Mouse (Mus musculus) induced T-regulatory cell, adult 2 months (primary cell): ENCODE data around the gene Abhd12b.
"Not testable (repeated sequence)": the region's sequence is repeated elsewhere in the genome, so short reads cannot be mapped to it uniquely, and the experiment has no call there.

Experiments
- DNase-seq: peaks from one replicate; pipeline ENCODE4 v3.0.0-alpha.2; 2012; ENCODE audit warnings: low read depth

Abhd12b gene

DNA sequence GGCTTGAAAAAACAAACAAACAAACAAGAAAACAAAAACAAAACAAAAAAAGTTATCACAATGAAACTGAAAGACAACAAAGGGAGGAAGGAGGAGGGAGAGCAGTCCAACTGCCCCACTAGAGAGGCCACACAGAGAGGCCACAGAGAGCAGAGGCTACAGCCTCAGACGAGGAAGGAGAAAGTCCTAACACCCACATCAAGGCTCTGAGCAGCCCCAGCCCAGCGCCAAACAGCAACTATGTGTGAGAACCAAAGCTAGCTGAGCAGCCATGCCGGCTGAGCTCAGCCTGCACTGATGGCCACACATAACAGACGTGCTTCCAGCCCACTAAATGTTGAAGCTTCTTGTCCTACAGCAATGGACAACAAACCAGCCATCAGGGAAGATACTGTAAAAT is 14.1 kb upstream of the Abhd12b start:
- DNase-seq = no peak

DNA sequence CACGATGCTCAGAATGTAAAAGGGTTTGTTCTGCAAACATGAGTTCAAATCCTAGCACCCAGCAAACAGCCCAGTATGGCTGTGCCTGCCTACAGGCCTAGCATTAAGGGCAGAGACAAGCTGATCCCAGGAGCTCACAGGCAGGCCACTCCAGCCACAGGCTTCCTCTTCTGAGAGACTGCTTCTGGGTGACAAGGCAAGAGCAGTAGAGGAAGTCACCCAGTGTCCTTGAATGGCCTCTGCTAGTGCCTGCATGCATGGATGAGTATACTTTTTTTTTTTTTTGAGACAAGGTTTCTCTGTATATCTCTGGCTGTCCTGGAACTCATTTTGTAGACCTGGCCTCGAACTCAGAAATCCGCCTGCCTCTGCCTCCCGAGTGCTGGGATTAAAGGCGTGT is 13.4 kb upstream of the Abhd12b start:
- DNase-seq = no peak

DNA sequence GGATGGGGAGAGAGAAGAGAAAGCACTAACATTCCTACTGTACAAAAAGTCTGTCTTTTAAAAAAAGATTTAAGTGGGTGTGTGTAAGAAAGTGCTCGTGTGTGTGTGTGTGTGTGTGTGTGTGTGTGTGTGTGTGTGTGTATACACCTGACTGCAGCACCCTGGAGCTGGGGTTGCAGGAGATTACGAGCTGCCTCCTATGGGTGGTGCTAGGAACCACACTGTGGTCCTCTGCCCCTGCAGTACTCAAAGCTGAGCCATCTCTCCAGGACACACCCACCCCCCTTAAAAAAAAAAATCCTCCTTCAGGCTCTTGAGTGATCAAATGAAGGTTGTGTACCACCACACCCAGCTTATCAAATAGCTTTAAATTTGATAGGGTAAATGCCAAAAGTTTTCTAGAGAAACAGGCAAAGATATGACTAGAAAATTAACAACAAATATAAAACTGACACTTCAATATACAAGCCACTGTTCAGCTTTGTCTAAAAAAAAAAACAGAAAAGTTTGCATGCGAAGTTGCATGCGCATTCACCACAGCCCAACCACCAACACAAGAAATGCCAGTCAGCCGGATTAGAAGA is 12.9 kb upstream of the Abhd12b start:
- no peak for DNase-seq

DNA sequence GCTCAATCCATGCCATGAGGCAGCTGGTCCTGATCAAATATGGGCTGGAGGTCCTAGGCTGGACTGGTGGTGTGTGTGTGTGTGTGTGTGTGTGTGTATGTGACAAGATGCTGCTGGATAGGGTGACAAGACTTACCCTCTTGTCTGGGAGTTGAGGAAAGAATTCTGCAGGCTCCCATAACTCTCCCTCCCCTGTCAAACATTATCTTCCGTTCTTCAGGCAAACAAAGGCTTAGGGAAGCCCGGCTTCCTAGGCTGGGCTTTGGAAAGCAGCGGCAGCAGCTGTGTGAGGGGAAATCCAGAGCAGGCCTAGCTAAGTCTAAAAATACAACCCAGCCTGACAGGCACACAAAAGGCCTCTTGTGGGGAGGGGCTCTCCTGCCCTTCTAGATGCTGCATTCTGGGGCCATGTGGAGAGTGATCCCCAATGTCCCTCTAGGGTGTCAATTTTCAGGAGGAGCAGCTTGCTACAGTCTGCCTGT is 9.8 kb upstream of the Abhd12b start:
- not testable (repeated sequence) for DNase-seq

DNA sequence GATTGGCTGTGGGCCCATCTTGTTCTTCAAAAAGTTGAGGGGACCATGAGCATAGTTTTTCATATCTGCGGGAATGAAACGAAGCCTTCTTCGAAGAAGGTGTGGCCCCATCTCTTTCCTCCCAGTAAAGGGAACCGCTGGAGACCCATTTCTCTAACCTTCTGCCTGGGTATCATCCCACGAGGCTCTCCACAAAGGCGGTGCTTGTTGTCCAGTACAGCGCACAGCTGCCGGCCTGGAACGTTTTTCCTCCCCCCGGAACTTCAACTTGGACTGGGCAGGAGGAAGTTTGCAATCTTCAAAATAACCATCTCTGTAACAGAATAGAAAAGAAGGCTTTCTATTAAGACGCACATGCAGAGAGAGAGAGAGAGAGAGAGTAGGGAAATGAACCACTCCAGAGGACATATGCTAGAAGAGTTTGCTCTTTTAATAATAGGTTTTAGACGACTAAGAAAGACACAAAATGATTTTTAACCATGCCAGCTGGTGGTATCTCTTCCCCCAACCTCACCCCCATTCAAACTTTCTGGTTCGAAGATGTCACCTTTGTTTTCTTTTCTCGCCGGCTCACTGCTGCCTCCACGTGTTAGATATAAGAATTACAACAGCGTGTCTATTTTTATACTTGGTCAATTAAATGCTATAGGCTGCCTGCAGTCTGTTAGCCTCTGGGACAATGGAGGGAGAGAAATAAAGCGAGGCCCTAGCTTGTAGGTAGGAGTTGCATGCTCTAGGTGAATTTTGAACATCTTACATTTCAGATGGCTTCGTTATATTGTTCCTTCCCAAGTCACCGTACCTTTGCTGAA is 9.1 kb upstream of the Abhd12b start:
- peak; percentile 89 for DNase-seq

DNA sequence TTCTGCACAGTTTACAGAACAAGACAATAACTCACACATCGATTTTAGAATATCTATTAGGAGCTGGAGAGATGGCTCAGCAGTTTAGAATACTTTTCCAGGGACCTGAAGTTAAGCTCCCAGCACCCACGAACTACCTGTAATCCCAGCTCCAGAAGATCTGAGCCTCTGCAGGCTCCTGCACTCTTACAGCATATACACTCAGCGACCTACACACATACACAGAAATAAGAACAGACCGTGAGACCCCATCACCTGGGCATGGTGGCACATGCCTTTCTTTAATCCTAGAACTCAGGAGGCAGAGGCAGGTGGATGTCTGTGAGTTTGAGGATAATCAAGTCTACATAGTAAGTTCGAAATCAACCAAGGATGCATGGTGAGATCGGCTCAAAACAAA is 8.4 kb upstream of the Abhd12b start:
- DNase-seq = no peak

DNA sequence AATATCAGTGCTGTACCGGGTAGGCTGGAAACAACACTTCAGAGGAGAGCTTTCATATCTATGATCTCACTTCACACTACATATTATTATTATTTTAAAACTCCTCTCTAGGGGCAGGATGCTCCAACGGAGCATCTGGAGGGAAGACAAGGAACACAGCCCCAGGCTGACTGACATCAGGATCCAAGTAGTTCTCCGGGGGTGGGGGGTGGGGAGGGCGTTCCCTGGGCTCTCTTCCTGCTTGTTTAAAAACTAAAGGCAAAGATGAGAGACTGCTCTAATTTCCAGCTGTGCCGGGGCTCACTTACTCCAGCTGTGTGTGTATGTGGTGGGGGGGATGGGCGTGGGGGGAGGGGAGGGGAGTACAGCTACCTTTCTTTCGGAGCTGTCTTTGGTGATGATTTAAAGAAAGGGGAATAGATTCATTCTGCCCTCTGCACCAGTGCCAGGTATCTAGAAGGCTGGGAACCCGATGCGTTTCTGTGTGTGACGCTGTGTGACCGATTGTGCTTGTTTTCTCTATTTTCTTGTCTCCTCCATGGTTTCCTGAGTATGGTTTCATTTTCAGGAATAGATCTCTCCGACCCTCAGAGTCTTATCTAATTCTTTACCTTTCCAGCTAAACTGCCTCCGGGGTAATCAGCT is 5.8 kb upstream of the Abhd12b start:
- no peak for DNase-seq

DNA sequence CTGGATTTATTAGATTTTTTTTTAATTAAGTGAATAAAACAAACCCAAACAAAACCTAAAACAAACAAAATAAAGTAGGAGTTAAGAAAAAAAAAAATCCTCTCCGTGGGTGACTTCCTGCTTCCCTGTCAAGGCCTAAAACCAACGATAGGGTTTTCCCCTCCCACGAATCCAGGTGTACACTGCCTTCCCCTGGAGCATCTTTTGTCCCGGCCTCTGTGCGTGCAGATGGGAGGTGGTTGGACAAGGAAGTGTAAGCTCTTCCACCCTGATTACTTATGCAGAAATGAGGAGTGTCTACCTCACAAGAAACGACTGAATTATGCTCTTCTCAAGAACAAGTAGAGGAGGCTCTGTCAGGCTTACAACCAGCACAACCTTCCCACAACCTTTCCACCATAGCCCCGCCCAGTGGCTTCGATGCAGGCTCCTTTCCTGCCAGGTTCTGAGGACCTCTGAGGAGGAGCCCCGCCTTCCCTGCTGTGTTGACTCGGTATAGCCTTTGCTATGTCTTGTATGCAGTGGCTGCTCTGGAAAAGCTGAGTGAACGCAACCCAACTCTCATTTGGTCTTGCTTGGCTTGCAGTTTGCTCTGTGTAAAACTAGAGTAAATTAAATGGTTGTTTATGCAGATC is 5.2 kb upstream of the Abhd12b start:
- peak; percentile 67 for DNase-seq

DNA sequence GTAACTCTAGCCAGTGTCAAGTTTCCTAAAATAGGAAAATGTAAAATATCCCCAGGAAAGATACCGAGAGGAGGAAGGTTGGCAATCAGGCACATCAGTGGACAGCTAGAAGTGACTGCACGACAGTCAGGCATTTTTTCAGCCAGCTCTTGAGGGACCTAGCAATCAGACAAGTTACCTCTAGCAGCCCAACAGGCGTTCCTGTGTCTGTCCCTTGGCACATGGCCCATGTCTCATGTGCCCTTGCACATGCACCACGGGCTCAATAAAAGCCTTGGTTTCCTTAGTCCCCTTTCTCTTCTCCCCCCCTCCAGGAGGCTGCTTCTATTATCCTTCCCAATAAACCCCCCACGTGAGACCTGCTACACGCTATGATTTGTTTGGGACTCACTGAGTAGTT is 2.3 kb downstream of the Abhd12b start:
- DNase-seq = no peak

DNA sequence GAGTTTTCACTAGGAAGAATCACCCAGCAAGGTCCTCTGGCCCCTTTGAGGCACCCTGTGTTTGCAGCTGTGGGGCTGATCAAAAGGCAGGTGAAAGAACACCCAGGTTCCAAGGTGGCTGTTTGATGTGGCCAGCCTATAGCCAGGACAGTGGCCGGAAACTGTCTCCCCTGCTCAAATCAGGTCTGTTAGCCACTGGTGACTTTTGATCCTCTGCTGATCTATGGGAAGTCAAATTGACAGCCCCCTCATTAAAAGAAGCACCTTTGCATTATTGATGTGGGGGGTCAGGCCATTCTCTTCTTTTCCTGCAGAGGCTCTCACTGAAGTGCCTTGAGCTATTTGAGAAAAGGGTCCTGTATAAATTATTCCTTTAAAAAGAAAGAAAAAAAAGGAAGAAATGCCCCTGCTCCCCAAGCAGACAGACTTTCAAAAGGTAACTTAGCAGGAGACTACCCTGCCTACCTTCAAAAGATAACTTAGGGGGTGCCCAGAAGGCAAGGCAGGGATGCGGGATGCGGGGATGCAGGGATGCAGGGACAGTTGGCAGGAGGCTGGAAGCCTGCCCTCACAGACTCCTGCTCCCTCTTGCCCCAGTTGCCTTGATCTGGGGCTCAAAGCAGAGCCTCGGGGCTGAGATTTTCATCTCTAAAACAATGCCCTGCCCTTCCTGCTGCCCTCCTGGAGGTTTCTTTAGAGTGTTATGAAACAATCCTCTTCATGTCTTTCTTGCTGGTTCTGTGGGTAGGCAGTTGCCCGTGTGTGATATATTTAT is 3.5 kb downstream of the Abhd12b start:
- no peak for DNase-seq

DNA sequence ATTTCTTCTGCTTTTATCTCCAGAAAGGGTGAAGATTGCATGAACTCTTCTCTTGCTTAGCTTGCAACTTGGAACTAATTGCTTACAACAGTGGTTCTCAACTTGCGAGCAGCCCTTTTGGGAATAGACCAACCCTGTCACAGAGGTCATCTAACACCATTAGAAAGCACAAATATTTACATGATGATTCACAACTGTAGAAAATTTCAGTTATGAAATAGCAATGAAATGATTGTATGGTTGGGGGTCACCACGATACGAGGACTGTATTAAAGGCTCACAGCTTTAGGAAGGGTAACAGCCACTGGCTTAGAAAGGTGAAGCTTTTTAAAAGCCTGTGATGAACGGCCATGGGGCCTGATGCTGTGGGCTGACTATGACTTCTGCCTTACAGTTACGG is 7.1 kb downstream of the Abhd12b start:
- no peak for DNase-seq

DNA sequence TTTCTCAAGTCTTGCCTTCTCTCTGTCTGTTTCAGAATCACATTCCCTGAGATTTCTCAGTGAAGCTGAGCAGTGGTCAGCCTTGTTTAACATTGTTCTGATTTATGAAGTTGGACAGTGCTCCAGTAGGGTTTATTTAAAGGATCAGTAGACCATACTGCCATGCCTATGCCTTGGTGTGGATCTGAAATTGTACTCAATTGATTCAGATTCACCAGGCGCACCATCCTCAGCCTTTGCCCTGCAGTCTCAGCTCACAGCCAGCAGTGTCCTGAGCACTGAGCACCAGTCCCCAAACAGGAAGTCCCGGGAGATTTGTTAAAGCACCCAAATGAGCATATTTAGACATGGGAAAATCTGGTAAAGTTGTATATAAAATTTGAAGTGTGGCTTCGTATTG is 10.8 kb downstream of the Abhd12b start:
- no peak for DNase-seq

DNA sequence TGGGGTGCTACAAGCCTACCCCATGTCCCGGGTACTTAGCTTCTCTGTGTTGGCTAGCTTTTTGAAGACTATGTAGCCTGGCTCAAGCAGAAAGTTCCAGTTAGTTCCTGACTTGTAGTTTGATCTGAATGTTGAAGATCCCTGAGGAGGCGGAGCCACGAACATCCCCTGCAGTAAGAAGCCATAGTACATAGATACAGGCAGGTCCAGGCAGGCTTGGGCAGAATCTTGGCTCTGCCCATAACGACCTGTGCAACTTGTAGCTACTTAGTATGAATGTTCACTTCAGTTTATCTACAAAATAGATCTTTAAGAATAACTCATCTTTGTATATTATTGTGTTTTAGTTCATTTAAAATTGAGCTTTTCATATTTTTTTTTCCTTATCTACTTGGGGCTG is 14.0 kb downstream of the Abhd12b start:
- no peak for DNase-seq

DNA sequence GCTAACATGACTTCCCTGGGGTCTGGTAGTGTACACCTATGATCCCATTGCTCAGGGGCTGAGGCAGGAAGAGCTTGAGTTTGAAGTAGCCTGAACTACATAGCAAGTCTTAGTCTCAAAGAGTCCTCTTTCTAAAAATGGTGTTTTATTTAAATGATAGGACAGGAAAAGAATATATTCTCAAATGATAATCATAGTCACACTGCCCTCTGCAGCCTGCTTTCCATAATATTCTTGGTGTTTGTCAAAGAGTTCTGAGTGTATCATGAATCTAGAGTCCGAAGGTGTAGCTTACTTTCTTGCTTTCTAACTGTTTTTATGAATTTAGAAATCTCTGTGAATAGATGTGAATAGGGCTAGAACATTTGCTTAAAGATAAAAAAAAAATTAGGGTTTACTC is 16.0 kb downstream of the Abhd12b start:
- DNase-seq = no peak

DNA sequence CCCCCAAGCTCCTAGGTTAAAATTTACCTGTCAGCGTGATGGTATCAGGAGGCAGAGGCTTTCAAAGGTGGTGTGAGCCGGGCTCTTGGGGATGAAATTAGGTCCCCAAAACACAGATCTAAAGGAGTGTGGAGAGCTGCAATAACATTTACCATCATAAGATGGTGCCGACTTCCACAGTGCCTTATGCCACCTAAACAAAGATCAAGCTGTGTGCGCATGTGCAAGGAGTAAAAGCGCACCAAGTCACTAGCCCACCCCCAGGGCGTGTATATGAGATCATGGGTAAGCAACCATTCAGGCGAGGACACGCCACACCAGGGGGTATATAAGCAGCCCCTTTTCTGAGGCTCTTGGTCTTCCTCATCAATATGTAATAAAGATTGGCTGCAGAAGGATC is 29.6 kb downstream of the Abhd12b start:
- not testable (repeated sequence) for DNase-seq

DNA sequence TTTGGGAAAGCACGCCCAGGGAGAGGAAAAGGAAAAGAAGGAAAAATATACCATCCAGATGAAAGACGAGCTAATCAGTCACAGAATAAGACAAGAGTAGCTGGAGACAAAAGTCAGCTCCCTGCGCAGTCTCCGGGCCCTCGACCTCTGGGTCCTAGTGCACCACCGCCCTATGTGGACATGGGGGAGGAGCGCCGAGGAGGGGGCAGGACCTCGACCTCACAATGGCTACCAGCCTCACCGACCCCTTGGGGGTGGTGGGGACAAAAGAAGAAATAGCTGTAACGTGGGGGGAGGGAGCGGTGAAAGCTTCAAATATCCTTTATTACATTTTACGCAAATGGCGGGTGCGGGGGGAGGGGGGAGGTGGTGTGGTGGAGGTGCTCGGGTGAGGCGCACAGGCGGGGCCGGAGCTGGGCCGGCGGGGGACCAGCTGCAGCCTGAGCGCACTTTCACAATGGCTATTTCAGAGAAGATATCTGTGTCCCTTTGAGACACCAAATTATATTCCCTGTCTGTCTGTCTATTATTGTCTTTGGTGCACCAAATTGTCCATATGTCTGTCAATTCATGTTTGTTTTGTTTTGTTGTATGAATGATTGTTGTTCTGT is 30.3 kb downstream of the Abhd12b start:
- no peak for DNase-seq

DNA sequence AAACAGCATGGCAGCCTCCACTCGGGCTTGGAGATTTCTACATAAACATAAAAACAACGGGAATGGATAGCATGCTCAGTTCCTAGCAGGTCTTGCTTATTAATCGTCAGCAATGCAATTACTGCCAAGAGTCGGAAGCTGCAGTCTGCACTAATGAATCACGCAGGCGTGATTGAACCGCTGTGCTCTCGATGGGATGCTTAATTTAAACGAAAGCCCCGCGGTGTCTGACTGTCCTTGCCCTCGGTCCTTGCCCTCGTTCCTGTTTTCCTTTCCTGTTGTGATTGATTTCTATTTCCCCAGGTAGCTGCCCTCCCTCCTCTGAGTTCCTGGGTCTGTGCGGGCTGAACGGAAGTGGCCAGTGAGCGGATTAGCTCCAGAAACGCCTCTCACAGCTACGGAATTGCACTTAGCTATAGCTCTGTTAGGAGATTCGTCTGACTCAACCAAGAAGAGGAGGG is 38.4 kb downstream of the Abhd12b start:
- DNase-seq = no peak

DNA sequence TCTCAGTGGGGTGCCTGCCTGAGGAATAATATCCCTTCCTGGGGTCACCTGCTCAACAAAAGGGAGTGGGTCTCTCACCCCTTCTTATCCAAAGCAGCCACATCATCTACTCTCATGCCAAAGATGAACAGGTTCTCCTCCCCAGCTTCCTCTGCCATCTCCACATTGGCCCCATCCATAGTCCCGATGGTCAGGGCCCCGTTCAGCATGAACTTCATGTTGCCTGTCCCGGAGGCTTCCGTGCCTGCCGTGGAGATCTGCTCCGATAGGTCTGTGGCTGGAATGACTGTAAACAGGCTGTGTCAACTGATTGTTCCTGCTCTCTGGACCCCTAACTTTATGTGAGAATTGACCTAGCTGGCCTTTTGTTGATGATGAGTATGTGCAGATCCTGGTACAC is 41.5 kb downstream of the Abhd12b start:
- DNase-seq = no peak

DNA sequence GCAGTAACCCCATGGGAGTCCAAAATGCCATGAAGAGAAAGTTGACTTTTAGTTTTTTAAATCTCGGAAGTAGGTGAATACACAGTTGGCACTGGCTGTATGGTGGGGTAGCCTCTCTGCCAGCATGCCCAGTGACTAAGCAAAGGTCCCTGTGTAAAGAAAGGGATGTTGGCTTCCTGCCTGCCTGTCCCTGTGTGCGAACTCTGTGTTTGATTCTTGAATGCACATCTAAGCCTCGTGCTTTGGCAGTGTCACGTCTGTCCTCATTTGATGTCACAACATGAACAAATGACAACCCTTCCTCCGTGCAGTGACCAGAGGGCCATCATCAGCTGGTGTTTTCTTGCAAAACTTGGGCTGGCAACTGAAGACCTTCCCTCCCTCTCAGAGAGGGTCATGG is 42.4 kb downstream of the Abhd12b start:
- DNase-seq = no peak

DNA sequence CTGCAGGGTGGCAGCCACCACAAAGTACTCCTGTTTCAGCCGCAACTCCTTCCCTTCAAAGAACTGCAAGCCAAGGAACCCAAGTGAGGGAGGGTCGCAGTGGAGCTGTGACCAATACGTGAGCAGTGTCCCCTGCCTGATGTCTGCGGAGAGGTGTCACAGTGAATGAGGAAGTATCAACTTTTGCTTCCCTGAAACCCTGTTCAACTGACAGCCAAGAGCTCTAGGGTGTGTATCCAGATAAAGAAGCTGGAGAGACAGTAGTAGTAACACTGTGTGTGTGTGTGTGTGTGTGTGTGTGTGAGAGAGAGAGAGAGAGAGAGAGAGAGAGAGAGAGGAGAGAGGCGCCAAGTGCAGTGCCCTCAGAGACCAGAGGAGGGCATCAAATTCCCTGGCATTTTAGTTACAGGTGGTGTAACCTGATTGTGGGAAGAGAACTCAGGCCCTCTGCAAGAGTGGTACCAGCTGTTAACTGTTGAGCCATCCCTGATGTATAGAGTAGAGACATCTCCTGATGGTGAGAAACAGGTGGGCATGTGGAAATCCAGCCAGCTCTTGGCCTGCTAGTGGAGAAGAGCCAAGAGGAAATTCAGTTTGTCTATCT is 48.1 kb downstream of the Abhd12b start:
- DNase-seq = peak; percentile 11

DNA sequence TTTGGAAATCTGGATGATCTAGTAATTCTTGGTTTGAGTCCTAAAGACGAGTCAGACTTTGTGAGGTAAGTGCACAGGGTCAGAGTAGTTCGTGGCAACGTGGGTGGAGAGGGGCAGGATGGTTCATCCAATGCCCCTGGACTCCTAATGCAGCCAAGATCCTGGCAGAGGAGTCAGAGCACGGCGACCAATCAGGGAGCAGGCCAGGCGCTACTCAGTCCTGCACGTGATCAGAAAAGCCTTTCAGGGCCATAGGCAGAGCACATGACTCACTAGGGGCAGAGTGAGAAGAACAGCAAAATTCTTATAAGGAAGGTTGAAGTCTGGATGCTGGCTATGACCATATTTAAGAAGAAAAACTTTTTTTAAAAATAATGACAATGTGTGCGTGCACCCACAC is 50.5 kb downstream of the Abhd12b start:
- DNase-seq = no peak
